Mouse (Mus musculus) heart, adult 18-20 months (tissue): Measurements from ENCODE around the gene Actl7b. TPM values are rescaled to one million over a fixed set of nuclear protein-coding genes. Genes with fewer than 3 reads are reported as not detected.

Experiments
- DNase-seq, 2 experiments: peaks; one replicate each; pipeline ENCODE4 v3.0.0; 2021 to 2022; ENCODE audit warnings: mixed read lengths in 1 of 2
- total RNA-seq, 2 experiments: library from RNA; stranded (reverse); gene quantifications; 2 replicates each; pipeline ENCODE4 v1.2.3; 2021

The Actl7b gene
- total RNA-seq, 2 experiments from 2014 or later, result not detected

DNA sequence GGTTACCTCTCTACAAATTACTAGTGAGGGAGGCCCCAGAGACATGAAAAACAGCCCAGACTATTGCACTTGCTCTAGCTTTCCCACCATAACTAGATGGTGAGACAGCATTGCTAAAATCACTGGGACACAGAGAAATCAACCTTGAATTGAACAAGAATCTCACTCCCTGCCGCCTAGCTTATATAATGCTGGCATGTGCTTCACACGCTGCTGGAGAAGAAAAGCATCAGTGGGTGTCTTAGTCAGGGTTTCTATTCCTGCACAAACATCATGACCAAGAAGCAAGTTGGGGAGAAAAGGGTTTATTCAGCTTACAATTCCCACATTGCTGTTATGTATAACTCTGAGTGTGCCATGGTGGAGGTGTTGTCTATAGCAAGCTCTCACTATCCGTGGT lies 28.1 kb downstream of the Actl7b start:
- DNase-seq, result no peak

DNA sequence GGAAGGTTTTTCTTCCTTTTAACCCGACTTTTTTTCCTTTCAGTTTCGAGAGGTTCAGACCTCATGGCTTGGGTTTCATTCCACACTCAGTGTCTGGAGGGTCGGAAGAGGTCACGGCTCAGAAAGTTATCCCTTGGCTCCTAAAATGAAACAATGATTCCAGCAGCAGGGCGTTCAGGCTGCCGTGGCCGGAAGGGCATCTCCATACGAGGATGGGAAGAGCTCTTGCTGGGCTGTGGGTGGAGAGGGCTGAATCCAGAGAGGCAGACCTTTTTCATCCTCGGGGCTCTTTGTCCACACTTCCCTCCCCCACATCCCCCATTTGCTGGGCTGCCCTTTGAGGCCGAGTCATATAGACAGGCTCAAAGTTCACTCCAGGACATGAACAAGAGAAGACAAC lies 39.0 kb downstream of the Actl7b start:
- DNase-seq, result no peak

DNA sequence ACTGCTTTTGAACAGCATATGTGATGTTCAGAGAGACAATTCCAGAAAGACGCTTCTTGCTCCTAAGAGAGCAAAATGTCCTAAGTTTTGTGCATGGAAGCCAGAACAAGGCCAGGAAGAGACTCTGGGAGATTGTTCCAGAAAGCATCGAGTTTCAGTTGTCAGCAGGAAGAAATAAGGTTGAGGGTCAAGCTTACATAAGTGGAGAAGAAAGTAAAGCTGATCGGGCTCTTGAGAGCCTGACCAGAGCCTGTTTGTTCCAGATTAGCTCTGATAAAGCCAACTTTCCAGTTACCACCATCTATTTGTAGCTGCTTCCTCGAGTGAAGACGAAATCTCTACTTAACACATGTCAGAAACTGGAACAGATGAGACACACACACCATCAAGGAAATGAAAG lies 42.6 kb downstream of the Actl7b start:
- no peak for DNase-seq

DNA sequence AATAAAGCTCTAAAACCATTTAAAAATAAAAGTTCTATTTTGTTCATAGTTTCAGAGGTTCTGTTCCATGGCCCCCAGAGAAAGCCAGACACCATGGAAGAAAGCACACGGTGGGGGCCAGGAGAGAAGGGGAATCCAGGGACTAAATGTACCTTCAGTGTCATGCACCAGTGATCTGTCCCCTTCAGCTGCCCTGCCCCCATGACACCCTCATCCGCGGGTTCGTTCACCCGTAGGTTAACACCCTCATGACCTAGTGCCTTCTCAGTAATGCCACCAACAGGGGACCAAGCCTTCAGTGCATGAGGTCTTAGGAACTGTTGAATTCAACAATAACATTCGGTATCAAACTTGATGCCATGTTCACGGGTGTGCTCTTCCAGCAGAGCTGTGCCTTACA lies 44.8 kb downstream of the Actl7b start:
- no peak for DNase-seq

Other genes starting within 250 kb of the Actl7b start
- not detected for gene Gm26657, start 1.4 kb downstream of the Actl7b start, total RNA-seq
- not detected for gene Actl7a, start 2.0 kb upstream of the Actl7b start, total RNA-seq
- gene Elp1, start 60.9 kb upstream of the Actl7b start, total RNA-seq, result 10 to 100 TPM; 19.7 to 22.1 TPM
- gene Fam206a, start 60.9 kb upstream of the Actl7b start, total RNA-seq, result 1 to 10 TPM; 1.8 to 1.9 TPM
- gene Ctnnal1, start 123.7 kb upstream of the Actl7b start, total RNA-seq, result 10 to 100 TPM; 24.8 to 37.8 TPM
- 10 to 100 TPM; 81.5 to 86.2 TPM for gene Tmem245, start 206.0 kb upstream of the Actl7b start, total RNA-seq
- under 1 TPM in 1 of 2 experiments, not detected in 1; 0.08 TPM for gene Frrs1l, start 248.9 kb upstream of the Actl7b start, total RNA-seq